Mouse (Mus musculus) embryonic facial prominence, embryonic 11.5 days (tissue): ENCODE data around the gene Pjvk. TPM values are rescaled to one million over a fixed set of nuclear protein-coding genes. Genes with fewer than 3 reads are reported as not detected.

Experiments
- ATAC-seq: fragments of 200-750 bp; cut with Nextera tagmentation; replicated peaks from 2 replicates; pipeline ENCODE4 v1.8.0; 2017; ENCODE audit warnings: low read depth; ENCODE audit not compliant: insufficient number of reproducible peaks, low FRiP score, low TSS enrichment
- DNase-seq: peaks from one replicate; pipeline ENCODE4 v3.0.0-alpha.2; 2015; ENCODE audit warnings: low spot score
- H3K27ac ChIP-seq: fragments of 300-500 bp; sonication (generic); replicated peaks from 2 replicates; pipeline ENCODE4 v1.5.1; 2014; ENCODE audit warnings: mild to moderate bottlenecking, low read depth, low read length, control low read depth
- H3K27me3 ChIP-seq: fragments of 300-500 bp; sonication (generic); 2 replicates; pipeline ENCODE4 v1.6.1; 2014; ENCODE audit warnings: mild to moderate bottlenecking, low read length, moderate library complexity, mixed read lengths; ENCODE audit not compliant: control insufficient read depth, insufficient read depth
- H3K36me3 ChIP-seq: fragments of 300-500 bp; sonication (generic); replicated peaks from 2 replicates; pipeline ENCODE4 v1.6.1; 2014; ENCODE audit warnings: low read depth, mild to moderate bottlenecking, low read length, moderate library complexity, mixed read lengths; ENCODE audit not compliant: control insufficient read depth, insufficient read depth
- H3K4me1 ChIP-seq: fragments of 300-500 bp; sonication (generic); 2 replicates; pipeline ENCODE4 v1.6.1; 2014; ENCODE audit warnings: low read length, mixed read lengths; ENCODE audit not compliant: control insufficient read depth, insufficient read depth
- H3K4me2 ChIP-seq: fragments of 300-500 bp; sonication (generic); 2 replicates; pipeline ENCODE4 v1.6.1; 2014; ENCODE audit warnings: low read depth, mild to moderate bottlenecking, control low read depth, low read length, moderate library complexity
- H3K4me3 ChIP-seq: fragments of 300-500 bp; sonication (generic); 2 replicates; pipeline ENCODE4 v1.5.1; 2014; ENCODE audit warnings: low read depth, low read length, control low read depth
- H3K9ac ChIP-seq: fragments of 300-500 bp; sonication (generic); replicated peaks from 2 replicates; pipeline ENCODE4 v1.6.1; 2014; ENCODE audit warnings: mild to moderate bottlenecking, control low read depth, low read length
- H3K9me3 ChIP-seq: fragments of 300-500 bp; sonication (generic); replicated peaks from 2 replicates; pipeline ENCODE4 v1.6.1; 2016; ENCODE audit warnings: mild to moderate bottlenecking, low read length, inconsistent platforms, mixed read lengths; ENCODE audit not compliant: control insufficient read depth
- WGBS: fragments of 180-500 bp; shearing (Covaris S2); extraction: QIAGEN DNeasy Blood & Tissue Kit; methylation state at CpG from one replicate; pipeline ENCODE4 v1.1.7; 2014; 5-methylcytosine and 5-hydroxymethylcytosine counted together
- polyA plus RNA-seq: library from polyadenylated mRNA; unstranded; fragments of >200 nt; fragmentation: Nextera tagmentation; extraction: Ambion mirVana; gene quantifications from 2 replicates; pipeline ENCODE4 v1.2.1, GENCODE M21; 2014

The Pjvk gene
- polyA plus RNA-seq, 1 experiment from 2014 or later, result 0.93 TPM

DNA sequence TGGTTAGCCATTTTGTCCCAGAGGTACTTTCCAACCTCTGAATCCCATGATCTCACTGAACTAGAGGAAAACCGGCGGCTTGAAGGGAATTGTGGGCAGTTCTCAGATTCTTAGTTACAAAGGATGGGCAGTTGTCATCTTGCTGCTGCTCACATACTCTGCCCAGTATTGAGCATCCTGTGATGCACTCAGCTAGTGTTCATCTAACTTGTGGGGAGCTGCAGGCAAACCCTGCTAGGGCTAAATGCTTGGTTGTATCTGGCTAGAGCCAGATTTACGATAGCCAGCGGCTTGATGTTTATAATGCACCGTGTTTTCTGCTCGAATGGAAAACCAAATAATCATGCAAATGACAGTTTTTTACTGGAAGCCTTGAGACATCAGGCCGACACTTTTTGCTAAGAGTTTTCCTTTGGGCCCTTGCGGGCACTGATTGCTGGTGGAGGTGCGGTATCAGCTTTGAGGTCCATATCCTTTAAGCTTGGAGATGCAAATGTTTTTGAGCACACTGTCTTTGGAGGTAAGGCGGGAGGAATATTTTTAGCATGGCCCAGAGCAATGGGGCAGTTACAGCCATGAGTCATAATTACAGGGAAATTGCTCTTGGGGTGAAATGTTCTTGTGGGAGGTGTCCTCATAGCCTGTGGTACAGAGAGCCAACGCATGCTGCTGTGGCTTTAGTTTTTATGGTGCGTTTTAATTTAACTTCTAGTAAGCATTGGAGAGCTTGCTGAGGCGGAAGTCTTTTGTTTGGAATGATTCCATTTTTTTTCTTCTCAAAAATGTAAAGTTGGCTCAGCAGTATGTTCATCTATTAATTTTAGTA is 28.3 kb downstream of the Pjvk start:
- Histone ChIP-seq H3K4me3 (peak overlapping the region; percentile 92), H3K4me1 (no peaks in the 10 kb centered on the region), H3K9ac (peak overlapping the region; percentile 92), H3K9me3 (no peaks in the 10 kb centered on the region), H3K27ac (no peak overlapping the region), H3K27me3 (no peaks in the 10 kb centered on the region), H3K4me2 (peak overlapping the region; percentile 52), H3K36me3 (no peaks in the 10 kb centered on the region)
- WGBS, result 63% methylated on average over 13 of the region's 13 CpGs
- ATAC-seq (no peak), DNase-seq (no peak)

DNA sequence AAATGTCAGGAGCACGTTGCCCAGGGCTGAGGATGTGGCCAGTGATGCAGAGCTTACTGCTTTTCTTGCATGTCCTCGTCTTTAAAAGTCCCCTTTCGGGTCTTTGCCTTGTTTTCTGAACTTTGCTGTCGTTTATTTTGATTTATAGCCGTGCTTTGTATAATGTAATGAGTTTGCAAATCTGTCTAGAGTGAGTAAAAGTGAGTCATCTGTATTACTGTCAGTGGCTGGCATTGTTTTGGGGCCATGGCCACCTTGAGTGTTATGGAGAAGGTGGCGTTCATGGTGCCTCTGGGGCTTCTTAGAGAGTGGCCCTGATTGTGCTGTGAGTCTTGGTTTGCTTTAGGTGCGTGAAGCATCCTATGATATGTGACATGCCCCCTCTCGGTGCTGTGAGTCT is 34.0 kb downstream of the Pjvk start:
- Histone ChIP-seq H3K27me3 (no peaks in the 10 kb centered on the region), H3K4me2 (no peak overlapping the region), H3K4me3 (no peak overlapping the region), H3K4me1 (no peaks in the 10 kb centered on the region), H3K9me3 (no peaks in the 10 kb centered on the region), H3K27ac (no peak overlapping the region), H3K36me3 (no peaks in the 10 kb centered on the region; the same call in none of the 2 replicates), H3K9ac (no peak overlapping the region)
- DNase-seq, result no peak
- no peak for ATAC-seq
- WGBS, result 90% methylated on average over 8 of the region's 8 CpGs

DNA sequence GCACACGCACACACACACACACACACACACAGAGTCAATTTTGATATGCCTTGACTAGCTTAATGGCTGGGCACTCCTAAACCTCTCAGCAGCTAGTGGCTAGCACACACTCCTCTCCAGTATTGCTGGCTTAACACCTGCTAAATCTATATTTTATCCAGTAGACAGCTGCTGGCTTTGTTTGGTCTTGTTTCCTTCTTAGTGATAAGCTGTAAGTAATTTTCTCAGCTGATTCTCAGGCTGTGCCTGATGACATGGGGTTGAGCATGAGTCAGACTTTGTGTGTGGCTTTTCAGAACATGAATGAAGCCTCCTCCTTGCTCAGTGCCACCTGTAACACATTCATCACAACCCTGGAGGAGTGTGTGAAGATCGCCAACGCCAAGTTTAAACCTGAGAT is 38.7 kb downstream of the Pjvk start:
- Histone ChIP-seq H3K27ac (no peak overlapping the region), H3K4me3 (no peak overlapping the region), H3K4me2 (no peak overlapping the region), H3K4me1 (no peaks in the 10 kb centered on the region), H3K27me3 (no peaks in the 10 kb centered on the region), H3K36me3 (no peaks in the 10 kb centered on the region; the same call in none of the 2 replicates), H3K9ac (no peak overlapping the region), H3K9me3 (no peaks in the 10 kb centered on the region)
- ATAC-seq, result no peak
- no peak for DNase-seq
- WGBS, result 94% methylated on average over 3 of the region's 3 CpGs

DNA sequence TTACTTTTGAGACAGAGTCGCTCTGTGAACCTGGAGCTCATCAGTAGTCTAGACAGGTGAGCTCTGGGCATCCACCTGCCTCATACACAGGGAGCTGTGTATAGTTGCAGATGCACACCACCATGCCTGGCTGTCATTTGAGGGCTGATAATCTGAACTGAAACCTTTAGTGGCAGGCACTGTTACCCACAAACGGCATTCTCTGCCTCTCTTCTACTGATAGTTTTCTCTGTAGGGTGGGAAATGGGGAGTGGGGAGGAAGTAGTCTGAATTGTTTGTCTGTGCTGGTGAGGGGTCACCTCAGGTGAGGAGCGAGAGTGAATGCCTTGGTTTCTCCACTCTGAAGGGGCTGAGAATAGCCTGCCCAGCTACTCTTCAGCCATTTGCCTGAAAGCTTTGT is 39.3 kb downstream of the Pjvk start:
- 71% methylated on average over 3 of the region's 3 CpGs for WGBS
- ATAC-seq (no peak), DNase-seq (no peak)
- H3K27me3 ChIP-seq, result no peaks in the 10 kb centered on the region
- peaks cover 3% of the 10 kb centered on the region for H3K36me3 ChIP-seq
- no peaks in the 10 kb centered on the region for H3K9me3 ChIP-seq
- H3K9ac ChIP-seq, result no peak overlapping the region
- H3K4me2 ChIP-seq, result no peak overlapping the region
- no peak overlapping the region for H3K4me3 ChIP-seq
- H3K27ac ChIP-seq, result no peak overlapping the region
- no peaks in the 10 kb centered on the region for H3K4me1 ChIP-seq

DNA sequence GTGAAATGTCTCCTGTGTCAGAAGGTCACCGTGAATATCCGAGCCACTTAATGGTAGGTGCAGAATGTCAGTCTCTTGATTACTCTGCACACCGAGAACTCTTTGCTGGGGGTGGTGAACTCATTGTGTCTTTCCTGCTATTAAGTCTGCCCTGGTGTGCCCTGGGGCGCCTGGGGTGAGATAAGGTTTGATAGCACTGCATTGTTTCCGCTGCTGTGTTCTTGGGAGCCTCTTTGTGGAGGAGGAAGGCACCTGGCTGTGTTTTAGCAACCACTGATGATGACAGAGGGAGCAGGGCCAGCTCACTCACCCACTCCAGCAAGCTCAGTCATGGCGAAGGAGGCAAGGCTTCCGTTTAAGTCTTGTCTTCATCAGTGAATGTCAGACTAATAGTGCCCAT is 39.9 kb downstream of the Pjvk start:
- no peaks in the 10 kb centered on the region for H3K9me3 ChIP-seq
- H3K27me3 ChIP-seq, result no peaks in the 10 kb centered on the region
- 60% methylated on average over 7 of the region's 7 CpGs for WGBS
- H3K27ac ChIP-seq, result no peak overlapping the region
- H3K9ac ChIP-seq, result no peak overlapping the region
- no peak overlapping the region for H3K4me3 ChIP-seq
- H3K4me1 ChIP-seq, result no peaks in the 10 kb centered on the region
- no peak for DNase-seq
- peaks cover 3% of the 10 kb centered on the region for H3K36me3 ChIP-seq
- no peak for ATAC-seq
- no peak overlapping the region for H3K4me2 ChIP-seq

DNA sequence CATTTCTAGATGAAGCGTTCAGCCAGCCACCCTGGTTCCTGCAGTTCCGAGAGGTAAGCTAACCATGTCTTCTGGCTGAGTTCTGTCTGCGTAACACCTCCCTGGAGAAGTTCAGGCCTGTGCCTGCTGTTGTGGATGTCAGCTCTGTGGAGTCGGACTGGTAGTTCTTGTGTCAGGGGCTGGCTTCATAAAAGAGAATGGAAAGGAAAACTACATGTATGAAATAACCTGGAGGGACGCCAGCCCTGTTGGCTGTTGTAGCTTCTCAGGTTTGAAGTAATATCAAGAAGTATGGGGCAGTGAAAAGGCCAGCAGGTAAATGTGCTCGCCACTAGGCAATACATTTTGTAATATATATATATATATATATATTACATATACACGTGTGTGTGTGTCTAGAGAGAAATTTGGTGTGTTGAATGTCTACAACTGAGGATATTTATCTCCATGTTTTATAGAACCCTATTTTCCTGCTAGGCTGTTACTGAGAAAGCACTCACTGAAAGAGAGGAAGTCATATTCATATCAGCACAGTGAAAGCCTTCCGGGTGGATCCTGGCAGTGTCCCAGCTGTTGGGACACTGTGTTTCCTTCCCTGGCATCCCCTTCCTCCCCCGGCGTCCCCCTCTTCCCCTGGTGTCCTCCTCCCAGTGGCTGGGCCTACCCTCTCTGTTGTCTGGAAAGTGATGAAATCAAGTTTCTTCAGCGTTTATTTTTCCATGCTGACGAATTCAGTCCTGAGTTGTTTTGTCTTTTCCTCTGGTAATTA is 42.3 kb downstream of the Pjvk start:
- H3K4me3 ChIP-seq, result no peak overlapping the region
- H3K4me1 ChIP-seq, result no peaks in the 10 kb centered on the region
- H3K27me3 ChIP-seq, result no peaks in the 10 kb centered on the region
- WGBS, result 84% methylated on average over 12 of the region's 12 CpGs
- H3K9me3 ChIP-seq, result no peaks in the 10 kb centered on the region
- H3K27ac ChIP-seq, result no peak overlapping the region
- ATAC-seq (no peak), DNase-seq (no peak)
- no peak overlapping the region for H3K9ac ChIP-seq
- H3K4me2 ChIP-seq, result no peak overlapping the region
- H3K36me3 ChIP-seq, result peaks cover 3% of the 10 kb centered on the region

DNA sequence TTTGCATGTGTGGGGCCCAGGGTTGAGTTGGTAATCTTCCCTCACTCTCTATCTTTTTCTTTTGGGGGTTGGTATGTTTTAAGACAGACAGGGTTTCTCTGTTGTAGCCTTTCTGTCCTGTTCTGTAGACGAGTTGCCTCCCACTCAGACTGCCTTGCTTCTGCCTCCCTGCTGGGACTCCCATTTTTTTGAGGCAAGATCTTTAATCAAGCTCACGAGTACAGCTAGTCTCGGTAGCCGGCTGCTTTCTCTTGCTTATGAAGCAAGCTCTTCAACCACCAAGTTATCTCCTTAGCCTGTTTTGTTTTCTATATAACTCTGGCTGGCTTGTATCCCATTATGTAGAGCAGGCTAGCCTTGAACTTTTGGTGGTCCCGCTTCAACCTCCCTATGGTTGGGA is 45.5 kb downstream of the Pjvk start:
- peaks cover 3% of the 10 kb centered on the region for H3K36me3 ChIP-seq
- no peak overlapping the region for H3K9ac ChIP-seq
- H3K27ac ChIP-seq, result no peak overlapping the region
- H3K27me3 ChIP-seq, result no peaks in the 10 kb centered on the region
- no peaks in the 10 kb centered on the region for H3K4me1 ChIP-seq
- DNase-seq, result no peak
- no peak overlapping the region for H3K4me2 ChIP-seq
- H3K9me3 ChIP-seq, result no peaks in the 10 kb centered on the region
- no peak overlapping the region for H3K4me3 ChIP-seq
- no peak for ATAC-seq
- WGBS, result 83% methylated on average over 5 of the region's 5 CpGs

DNA sequence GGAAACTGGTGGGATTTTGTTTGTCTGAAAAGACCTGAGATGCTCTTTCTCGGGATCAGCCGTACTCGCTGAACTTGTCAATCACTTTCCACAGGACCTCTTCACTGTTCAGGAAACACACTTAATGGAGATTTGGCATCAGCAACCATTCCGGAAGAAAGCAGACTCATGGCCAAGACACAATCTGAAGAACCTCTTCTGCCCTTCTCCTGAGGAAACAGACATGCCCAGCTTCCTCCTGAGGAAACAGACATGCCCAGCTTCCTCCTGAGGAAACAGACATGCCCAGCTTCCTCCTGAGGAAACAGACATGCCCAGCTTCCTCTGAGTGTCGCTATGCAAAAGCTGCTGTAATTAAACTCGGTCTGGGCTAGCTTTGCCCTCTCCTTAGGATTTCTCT is 47.0 kb downstream of the Pjvk start:
- H3K9me3 ChIP-seq, result no peaks in the 10 kb centered on the region
- H3K27me3 ChIP-seq, result no peaks in the 10 kb centered on the region
- ATAC-seq (no peak), DNase-seq (no peak)
- no peak overlapping the region for H3K4me3 ChIP-seq
- H3K36me3 ChIP-seq, result peaks cover 3% of the 10 kb centered on the region
- no peaks in the 10 kb centered on the region for H3K4me1 ChIP-seq
- H3K4me2 ChIP-seq, result no peak overlapping the region
- H3K9ac ChIP-seq, result no peak overlapping the region
- 85% methylated on average over 6 of the region's 6 CpGs for WGBS
- no peak overlapping the region for H3K27ac ChIP-seq
